ENCODE assay signal across 10 mouse cellular contexts in genomic region chr6:114478771-114479170, GRCm38 (mm10).
DNase-seq lines count a peak whose midpoint lies in the region; ATAC-seq lines count a peak whose summit lies in the region.
"Had no signal": no experiment of that assay in that cellular context is flagged by ENCODE, and none has a peak within 500 bp of the region (broad histone marks: within the 10 kb centered on the region; RNA-seq: fewer than 3 reads in every experiment).

No protein-coding gene starts in this region.

- H3K4me1 ChIP-seq in embryonic facial prominence, embryonic 14.5 days (ENCODE audit: control insufficient read depth, insufficient read depth, low read length): peaks cover 6% of the 10 kb centered on the region; the same call in 1 of the 2 replicates
- no peaks in the 10 kb centered on the region for H3K4me1 ChIP-seq in embryonic facial prominence, embryonic 10.5 days
- no peaks in the 10 kb centered on the region for H3K4me1 ChIP-seq in lung, embryonic 15.5 days

- DNase-seq in embryonic facial prominence, embryonic 14.5 days (ENCODE audit: low spot score): peak; percentile 74
- no peak for DNase-seq in embryonic facial prominence, embryonic 10.5 days (ENCODE audit: low spot score)
- DNase-seq in right cerebral cortex, postnatal 10 days (ENCODE audit: low spot score in 2 of 2): peak; percentile 53 to 56
- no peak for DNase-seq in right cerebral cortex, postnatal 36 days (ENCODE audit: low spot score in 2 of 2)
- peak; percentile 15 to 65 for DNase-seq in urinary bladder, postnatal 36 days (ENCODE audit: low spot score in 2 of 2)
- DNase-seq in MN1 (ENCODE audit: low spot score): no peak
- DNase-seq: kidney, postnatal 36 days had no signal

- H3K4me2 ChIP-seq in embryonic facial prominence, embryonic 14.5 days (ENCODE audit: low read depth, low read length): no peak overlapping the region
- H3K4me2 ChIP-seq in lung, embryonic 15.5 days: no peak overlapping the region
- H3K4me2 ChIP-seq: midbrain, embryonic 11.5 days had no signal

- WGBS in embryonic facial prominence, embryonic 14.5 days: 14% methylated on average over 4 of the region's 4 CpGs
- WGBS in embryonic facial prominence, embryonic 10.5 days: 31% methylated on average over 4 of the region's 4 CpGs
- 21% methylated on average over 4 of the region's 4 CpGs for WGBS in lung, embryonic 15.5 days

- no peak overlapping the region; the same call in 1 of the 2 replicates for H3K9ac ChIP-seq in embryonic facial prominence, embryonic 14.5 days (ENCODE audit: low read depth, low read length)
- H3K9ac ChIP-seq in lung, embryonic 15.5 days: no peak overlapping the region

- no peak overlapping the region for H3K4me3 ChIP-seq in embryonic facial prominence, embryonic 14.5 days (ENCODE audit: low read depth, low read length)
- no peak overlapping the region for H3K4me3 ChIP-seq in embryonic facial prominence, embryonic 10.5 days
- H3K4me3 ChIP-seq in lung, embryonic 15.5 days: no peak overlapping the region

- H3K36me3 ChIP-seq in embryonic facial prominence, embryonic 14.5 days (ENCODE audit: control insufficient read depth, insufficient read depth, low read length): no peaks in the 10 kb centered on the region
- H3K36me3 ChIP-seq in embryonic facial prominence, embryonic 10.5 days (replicated peaks): no peaks in the 10 kb centered on the region
- no peaks in the 10 kb centered on the region for H3K36me3 ChIP-seq in lung, embryonic 15.5 days

- no peaks in the 10 kb centered on the region for H3K9me3 ChIP-seq in embryonic facial prominence, embryonic 14.5 days (ENCODE audit: control insufficient read depth, low read length)
- H3K9me3 ChIP-seq in embryonic facial prominence, embryonic 10.5 days: no peaks in the 10 kb centered on the region
- no peaks in the 10 kb centered on the region for H3K9me3 ChIP-seq in lung, embryonic 15.5 days

- ATAC-seq in embryonic facial prominence, embryonic 14.5 days (ENCODE audit: low read depth): peak; percentile 41; the same call in 1 of the 2 replicates
- peak; percentile 75 for ATAC-seq in lung, embryonic 15.5 days (ENCODE audit: borderline replicate concordance, extremely low read depth, low FRiP score, low TSS enrichment)
- no peak for ATAC-seq in cerebellum, adult (ENCODE audit: insufficient number of reproducible peaks, low FRiP score, low TSS enrichment)

- H3K27ac ChIP-seq in embryonic facial prominence, embryonic 14.5 days (replicated peaks; ENCODE audit: low read depth, low read length): 0 out of 2 replicates have a peak overlapping the region, but pooled peaks have one; percentile 39
- H3K27ac ChIP-seq in embryonic facial prominence, embryonic 10.5 days (replicated peaks): no peak overlapping the region
- H3K27ac ChIP-seq in lung, embryonic 15.5 days: peak overlapping the region; percentile 56

- no peaks in the 10 kb centered on the region for H3K27me3 ChIP-seq in embryonic facial prominence, embryonic 14.5 days (replicated peaks; ENCODE audit: control insufficient read depth, insufficient read depth, low read length)
- H3K27me3 ChIP-seq in embryonic facial prominence, embryonic 10.5 days (replicated peaks; ENCODE audit: low read depth, poor library complexity, severe bottlenecking): no peaks in the 10 kb centered on the region
- no peaks in the 10 kb centered on the region; the same call in 1 of the 2 replicates for H3K27me3 ChIP-seq in lung, embryonic 15.5 days

Comparison
In these comparisons a context has a peak if more than half of its experiments do, and no peak if none do; other contexts are left out.
1. DNase-seq: peak in embryonic facial prominence, embryonic 14.5 days (single experiment), right cerebral cortex, postnatal 10 days (2 of 2) and urinary bladder, postnatal 36 days (2 of 2); none in embryonic facial prominence, embryonic 10.5 days (single experiment), right cerebral cortex, postnatal 36 days (0 of 2) and MN1 (single experiment).